Mouse (Mus musculus) stomach, embryonic 14.5 days (tissue): ENCODE data around the gene Atp1b3. TPM values are rescaled to one million over a fixed set of nuclear protein-coding genes. Genes with fewer than 3 reads are reported as not detected.
A peak's percentile ranks its signal among the peaks of the same experiment; 100 is the strongest.

Experiments used
- ATAC-seq: fragments of 200-750 bp; cut with Nextera tagmentation; 2 replicates; pipeline ENCODE4 v1.8.0; 2017; ENCODE audit warnings: low read depth, moderate TSS enrichment; ENCODE audit not compliant: insufficient number of reproducible peaks, insufficient read depth, low FRiP score
- H3K27ac ChIP-seq: fragments of 300-500 bp; sonication (generic); 2 replicates; pipeline ENCODE4 v1.5.1; 2014; ENCODE audit warnings: mild to moderate bottlenecking, low read length, moderate library complexity, mixed read lengths
- H3K27me3 ChIP-seq: fragments of 300-500 bp; sonication (generic); 2 replicates; pipeline ENCODE4 v1.6.1; 2014; ENCODE audit warnings: low read length, control low read depth, mixed read lengths; ENCODE audit not compliant: control insufficient read depth, insufficient read depth
- H3K36me3 ChIP-seq: fragments of 300-500 bp; sonication (generic); 2 replicates; pipeline ENCODE4 v1.6.1; 2014; ENCODE audit warnings: mild to moderate bottlenecking, control low read depth, low read length, moderate library complexity, mixed read lengths; ENCODE audit not compliant: control insufficient read depth, insufficient read depth
- H3K4me1 ChIP-seq: fragments of 300-500 bp; sonication (generic); 2 replicates; pipeline ENCODE4 v1.6.1; 2014; ENCODE audit warnings: low read length, control low read depth, mixed read lengths; ENCODE audit not compliant: control insufficient read depth, insufficient read depth
- H3K4me2 ChIP-seq: fragments of 300-500 bp; sonication (generic); replicated peaks from 2 replicates; pipeline ENCODE4 v1.6.1; 2014; ENCODE audit warnings: low read depth, low read length, control low read depth
- H3K4me3 ChIP-seq: fragments of 300-500 bp; sonication (generic); 2 replicates; pipeline ENCODE4 v1.5.1; 2014; ENCODE audit warnings: low read depth, low read length, control low read depth
- H3K9ac ChIP-seq: fragments of 300-500 bp; sonication (generic); replicated peaks from 2 replicates; pipeline ENCODE4 v1.6.1; 2014; ENCODE audit warnings: low read depth, mild to moderate bottlenecking, control low read depth, low read length, moderate library complexity, mixed read lengths
- H3K9me3 ChIP-seq: fragments of 300-500 bp; sonication (generic); 2 replicates; pipeline ENCODE4 v1.6.1; 2016; ENCODE audit warnings: low read depth, low read length, control low read depth; ENCODE audit not compliant: control insufficient read depth
- WGBS: fragments of 180-500 bp; shearing (Covaris S2); extraction: QIAGEN DNeasy Blood & Tissue Kit; methylation state at CpG from one replicate; pipeline ENCODE4 v1.1.7; 2014; 5-methylcytosine and 5-hydroxymethylcytosine counted together
- polyA plus RNA-seq: library from polyadenylated mRNA; unstranded; fragments of >200 nt; fragmentation: Nextera tagmentation; extraction: Ambion mirVana; gene quantifications from 2 replicates; pipeline ENCODE4 v1.2.1, GENCODE M21; 2014

The Atp1b3 gene
- polyA plus RNA-seq, 1 experiment from 2014 or later, result 160 TPM

DNA sequence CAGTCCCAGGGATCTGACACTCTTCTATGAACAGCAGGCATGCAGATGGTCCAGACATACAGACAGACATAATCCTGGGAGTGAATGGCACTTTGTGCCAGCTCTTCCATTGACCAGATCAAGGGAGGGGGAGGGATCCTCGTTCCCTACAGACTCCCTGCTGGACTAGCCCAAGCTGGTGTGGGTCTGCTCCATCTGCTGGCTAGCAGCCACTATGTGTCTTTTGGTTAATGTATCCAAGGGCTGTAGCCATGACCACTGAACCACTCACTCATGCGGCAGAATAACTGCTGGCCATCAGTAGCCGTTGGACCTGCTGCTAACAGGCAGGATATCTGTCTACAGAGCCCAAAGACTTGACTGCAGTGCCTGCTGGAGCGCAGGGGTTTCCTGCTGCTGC lies 39.7 kb downstream of the Atp1b3 start:
- Histone ChIP-seq H3K27ac (no peak overlapping the region), H3K4me1 (no peaks in the 10 kb centered on the region), H3K9ac (no peak overlapping the region), H3K4me2 (no peak overlapping the region), H3K9me3 (no peaks in the 10 kb centered on the region), H3K27me3 (no peaks in the 10 kb centered on the region), H3K4me3 (no peak overlapping the region), H3K36me3 (peaks cover 1% of the 10 kb centered on the region; the same call in 1 of the 2 replicates)
- WGBS, result 77% methylated on average over 4 of the region's 4 CpGs
- no peak for ATAC-seq

DNA sequence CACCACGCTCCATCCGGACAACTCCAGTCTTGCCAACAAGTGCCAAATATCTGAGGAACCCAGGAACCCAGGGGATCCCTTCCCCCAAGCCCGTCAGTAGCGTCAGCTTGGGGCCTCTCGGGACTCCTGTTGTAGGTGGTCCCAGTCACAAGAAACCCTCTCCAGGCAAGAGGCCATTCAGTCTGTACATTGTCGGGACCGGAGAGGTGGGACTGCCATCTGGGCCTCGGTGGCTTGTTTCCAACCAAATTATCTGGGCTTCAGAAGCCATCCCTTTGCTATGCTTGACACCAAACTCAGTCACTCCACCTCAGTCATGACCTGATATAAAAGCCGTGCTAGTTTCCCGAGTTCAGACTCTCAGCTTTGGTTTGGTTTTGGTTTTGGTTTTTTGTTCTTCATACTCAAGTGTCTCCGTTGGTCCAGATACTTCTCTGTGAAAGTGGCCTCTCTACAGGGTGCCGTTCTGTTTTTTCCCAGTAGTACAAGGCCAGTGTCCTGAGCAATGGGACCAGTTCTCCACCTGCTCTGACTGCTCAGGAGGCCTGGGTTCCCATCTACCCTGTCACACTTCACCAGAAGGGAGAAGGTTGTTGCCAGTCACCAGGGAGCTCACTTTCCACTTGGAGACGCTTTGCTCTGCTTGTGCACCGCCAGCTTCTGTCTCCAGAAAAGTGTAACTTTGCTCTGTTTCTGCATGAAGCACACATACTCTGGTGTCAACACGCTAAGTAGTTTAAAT lies 41.7 kb downstream of the Atp1b3 start:
- Histone ChIP-seq H3K36me3 (peaks cover 14% of the 10 kb centered on the region), H3K27ac (no peak overlapping the region), H3K9ac (no peak overlapping the region), H3K4me3 (no peak overlapping the region), H3K9me3 (no peaks in the 10 kb centered on the region), H3K4me2 (no peak overlapping the region), H3K4me1 (no peaks in the 10 kb centered on the region), H3K27me3 (no peaks in the 10 kb centered on the region)
- no peak for ATAC-seq
- 93% methylated on average over 15 of the region's 15 CpGs for WGBS

DNA sequence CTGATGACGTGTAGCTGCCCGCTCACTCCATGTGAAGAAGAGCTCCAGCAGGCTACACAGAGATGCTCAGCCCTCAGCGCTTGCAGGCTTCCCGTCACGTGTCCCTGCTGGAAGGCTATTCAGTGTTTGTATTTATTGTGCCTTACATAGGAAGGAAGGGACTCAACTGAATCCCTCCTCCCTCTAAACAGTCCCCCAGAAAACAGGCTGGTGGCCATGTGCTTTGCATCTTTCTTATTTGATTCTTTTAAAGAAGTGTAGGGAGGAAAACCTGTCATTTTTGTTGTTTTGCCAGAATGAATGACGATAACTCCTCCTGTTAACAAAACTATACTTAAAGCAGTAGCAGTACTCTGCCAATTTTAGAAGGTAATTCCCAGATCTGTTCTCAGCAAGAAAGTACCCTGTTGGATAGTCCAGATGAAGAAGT lies 43.7 kb downstream of the Atp1b3 start:
- peak; percentile 28; the same call in 1 of the 2 replicates for ATAC-seq
- Histone ChIP-seq H3K4me1 (no peaks in the 10 kb centered on the region), H3K36me3 (peaks cover 15% of the 10 kb centered on the region), H3K4me3 (no peak overlapping the region), H3K4me2 (no peak overlapping the region), H3K9ac (no peak overlapping the region), H3K9me3 (no peaks in the 10 kb centered on the region), H3K27me3 (no peaks in the 10 kb centered on the region), H3K27ac (no peak overlapping the region)
- WGBS, result 78% methylated on average over 6 of the region's 6 CpGs

DNA sequence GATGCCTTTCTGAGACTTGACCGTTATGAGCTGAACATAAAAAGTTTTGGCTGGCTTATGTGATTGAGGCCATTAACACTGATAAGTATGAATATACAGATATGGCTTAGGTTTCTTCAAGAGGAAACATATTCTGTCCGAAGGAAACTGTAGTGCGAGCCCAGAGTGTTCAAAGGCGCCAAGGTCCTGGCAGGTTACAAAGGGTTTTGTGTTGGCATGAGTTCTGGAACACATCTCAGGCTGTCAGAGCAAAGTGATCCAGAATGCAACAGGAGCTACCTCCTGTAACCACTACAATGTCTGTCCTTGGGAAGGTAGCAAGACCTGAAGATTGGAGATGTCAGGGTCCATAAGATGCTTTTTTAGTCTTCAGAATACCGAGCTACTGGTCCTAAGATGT lies 44.9 kb downstream of the Atp1b3 start:
- no peaks in the 10 kb centered on the region for H3K27me3 ChIP-seq
- no peak overlapping the region for H3K4me3 ChIP-seq
- no peak overlapping the region for H3K27ac ChIP-seq
- 91% methylated on average over 5 of the region's 5 CpGs for WGBS
- peaks cover 15% of the 10 kb centered on the region for H3K36me3 ChIP-seq
- no peak for ATAC-seq
- H3K4me2 ChIP-seq, result no peak overlapping the region
- no peaks in the 10 kb centered on the region for H3K4me1 ChIP-seq
- no peaks in the 10 kb centered on the region for H3K9me3 ChIP-seq
- no peak overlapping the region for H3K9ac ChIP-seq

DNA sequence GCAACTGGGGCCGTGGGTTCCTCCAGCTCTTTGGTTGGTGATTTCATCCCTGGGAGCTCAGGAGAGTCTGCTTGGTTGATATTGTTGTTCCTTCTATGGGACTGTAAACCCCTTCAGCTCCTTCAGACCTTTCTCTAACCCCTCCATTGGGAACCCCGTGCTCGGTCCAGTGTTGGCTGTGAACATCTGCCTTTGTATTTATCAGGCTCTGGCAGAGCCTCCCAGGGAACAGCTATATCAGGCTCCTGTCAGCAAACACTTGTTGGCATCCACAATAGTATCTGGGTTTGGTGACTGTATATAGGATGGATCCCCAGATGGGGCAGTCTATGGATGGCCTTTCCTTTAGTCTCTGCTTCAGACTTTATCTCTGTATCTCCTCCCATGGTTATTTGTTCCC lies 52.2 kb downstream of the Atp1b3 start:
- H3K4me3 ChIP-seq, result no peak overlapping the region
- H3K27ac ChIP-seq, result no peak overlapping the region
- H3K36me3 ChIP-seq, result peaks cover 10% of the 10 kb centered on the region
- no peak overlapping the region for H3K4me2 ChIP-seq
- ATAC-seq, result no peak
- H3K9ac ChIP-seq, result no peak overlapping the region
- H3K27me3 ChIP-seq, result no peaks in the 10 kb centered on the region
- no peaks in the 10 kb centered on the region for H3K4me1 ChIP-seq
- 95% methylated on average over 3 of the region's 3 CpGs for WGBS
- no peaks in the 10 kb centered on the region for H3K9me3 ChIP-seq

DNA sequence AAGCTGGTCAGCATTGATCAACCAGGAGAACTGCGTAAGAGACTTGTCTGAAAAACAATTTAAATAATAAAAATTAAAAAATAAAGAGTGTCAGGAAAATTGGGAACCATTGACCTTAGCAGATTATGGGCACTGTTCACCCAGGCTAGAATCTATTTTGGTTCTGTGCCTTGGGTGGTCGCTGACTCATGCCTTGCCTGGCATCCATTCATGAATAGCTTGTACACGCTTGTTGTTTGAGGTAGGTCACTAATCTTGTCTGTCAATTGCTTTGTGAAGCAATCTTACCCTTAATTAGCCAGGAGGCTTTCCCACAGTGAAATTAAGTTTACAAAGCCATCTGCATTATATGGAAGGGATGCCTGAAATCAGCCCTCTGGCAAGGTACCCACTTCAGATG lies 55.4 kb downstream of the Atp1b3 start:
- Histone ChIP-seq H3K9me3 (no peaks in the 10 kb centered on the region), H3K4me2 (no peak overlapping the region), H3K27ac (no peak overlapping the region), H3K4me3 (no peak overlapping the region), H3K4me1 (no peaks in the 10 kb centered on the region), H3K36me3 (peaks cover 13% of the 10 kb centered on the region), H3K27me3 (no peaks in the 10 kb centered on the region), H3K9ac (no peak overlapping the region)
- 85% methylated on average over 3 of the region's 3 CpGs for WGBS
- no peak for ATAC-seq

DNA sequence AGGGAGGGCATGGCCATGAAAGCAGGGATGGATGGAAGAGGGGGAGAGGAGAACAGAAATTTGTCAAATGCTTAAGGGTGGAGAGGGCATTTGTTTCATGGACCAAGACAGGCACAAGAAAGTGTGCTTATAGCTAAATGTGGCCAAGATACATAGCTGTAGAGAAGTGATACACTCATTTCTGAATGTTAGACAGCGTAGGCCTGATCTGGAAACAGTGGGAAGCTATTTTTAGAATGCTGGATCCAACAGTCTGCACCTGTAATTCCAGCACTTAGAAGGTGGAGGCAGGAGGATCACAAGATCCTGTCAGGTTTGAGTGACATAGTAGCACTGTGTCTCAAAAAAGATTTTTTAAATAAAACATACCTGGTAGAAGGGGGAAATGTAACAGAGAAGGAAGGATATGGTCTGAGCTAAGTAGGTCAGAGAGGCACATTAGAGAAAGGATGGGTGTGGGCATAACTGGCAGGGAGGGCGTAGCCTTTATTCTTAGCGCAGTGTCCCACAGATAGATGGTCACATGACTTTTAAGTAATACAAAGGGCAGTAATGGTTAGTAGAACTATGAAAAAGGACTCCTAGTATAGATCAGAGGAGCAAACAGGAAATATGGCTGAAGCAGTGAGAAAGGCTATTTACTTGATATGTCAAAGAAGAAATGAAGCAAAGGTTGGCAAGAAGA lies 64.8 kb downstream of the Atp1b3 start:
- H3K4me1 ChIP-seq, result no peaks in the 10 kb centered on the region
- no peak overlapping the region for H3K9ac ChIP-seq
- no peak overlapping the region for H3K4me2 ChIP-seq
- WGBS, result 88% methylated on average over 3 of the region's 3 CpGs
- no peaks in the 10 kb centered on the region for H3K27me3 ChIP-seq
- peaks cover 13% of the 10 kb centered on the region; the same call in 1 of the 2 replicates for H3K36me3 ChIP-seq
- no peak for ATAC-seq
- no peak overlapping the region for H3K27ac ChIP-seq
- H3K9me3 ChIP-seq, result no peaks in the 10 kb centered on the region
- no peak overlapping the region for H3K4me3 ChIP-seq

DNA sequence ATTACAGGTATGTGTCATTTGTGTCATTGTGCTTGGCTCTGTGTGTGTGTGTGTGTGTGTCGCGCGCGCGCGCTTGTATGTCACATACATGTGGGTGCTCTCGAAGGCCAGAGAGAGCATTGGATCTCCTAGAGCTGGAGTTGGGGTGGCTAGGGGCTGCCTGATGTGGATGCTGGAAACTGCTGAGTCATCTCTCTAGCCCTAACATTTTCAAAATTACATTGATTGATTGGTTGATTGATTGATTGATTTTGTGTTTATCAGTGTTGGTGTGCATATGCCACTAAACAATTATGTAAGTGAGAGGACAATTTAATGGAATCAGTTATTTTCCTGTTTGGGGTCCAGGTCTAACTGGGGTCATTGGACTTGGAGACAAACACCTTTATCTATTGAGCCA lies 72.1 kb downstream of the Atp1b3 start:
- H3K4me1 ChIP-seq, result no peaks in the 10 kb centered on the region
- no peak overlapping the region for H3K27ac ChIP-seq
- ATAC-seq, result no peak
- H3K36me3 ChIP-seq, result peaks cover 8% of the 10 kb centered on the region; the same call in 1 of the 2 replicates
- no peaks in the 10 kb centered on the region for H3K9me3 ChIP-seq
- H3K4me2 ChIP-seq, result no peak overlapping the region
- no peak overlapping the region for H3K4me3 ChIP-seq
- H3K9ac ChIP-seq, result no peak overlapping the region
- WGBS, result over 99% methylated on average over 7 of the region's 7 CpGs
- no peaks in the 10 kb centered on the region for H3K27me3 ChIP-seq
